Mouse (Mus musculus) C2C12 (cell line): ENCODE results near the gene Chn2. TPM values are rescaled to one million over a fixed set of nuclear protein-coding genes. Genes with fewer than 3 reads are reported as not detected.
A peak's percentile ranks its signal among the peaks of the same experiment; 100 is the strongest.

Experiments
- H3K27me3 ChIP-seq: one replicate; pipeline ENCODE4 v1.6.1; 2011; ENCODE audit not compliant: control insufficient read depth, insufficient read depth, insufficient read length
- H3K36me3 ChIP-seq: one replicate; pipeline ENCODE4 v1.6.1; 2011; ENCODE audit not compliant: control insufficient read depth, insufficient read depth
- H3K4me3 ChIP-seq: one replicate; pipeline ENCODE4 v1.5.1; 2011; ENCODE audit warnings: mild to moderate bottlenecking, control low read depth; ENCODE audit not compliant: poor library complexity, insufficient read depth, severe bottlenecking
- H3K79me2 ChIP-seq: one replicate; pipeline ENCODE4 v1.6.1; 2011; ENCODE audit not compliant: control insufficient read depth, insufficient read depth
- H3K79me3 ChIP-seq: one replicate; pipeline ENCODE4 v1.6.1; 2011; ENCODE audit warnings: low read depth, control low read depth
- H3ac ChIP-seq: one replicate; pipeline ENCODE3; 2011; ENCODE audit warnings: low read depth; ENCODE audit not compliant: control insufficient read depth, insufficient read length
- CEBPB ChIP-seq: IDR thresholded peaks from one replicate; pipeline ENCODE4 v1.6.1; 2011; ENCODE audit warnings: low read depth, mild to moderate bottlenecking, control low read depth, moderate library complexity
- CTCF ChIP-seq: IDR thresholded peaks from one replicate; pipeline ENCODE4 v1.5.1; 2011; ENCODE audit not compliant: control insufficient read depth, insufficient read depth, insufficient read length
- FOSL1 ChIP-seq: IDR thresholded peaks from one replicate; pipeline ENCODE4 v1.8.0; 2011; ENCODE audit warnings: mild to moderate bottlenecking, low read length; ENCODE audit not compliant: poor library complexity, insufficient read depth, severe bottlenecking
- MAX ChIP-seq: IDR thresholded peaks from one replicate; pipeline ENCODE4 v1.6.1; 2011; ENCODE audit warnings: mild to moderate bottlenecking, control low read depth
- MYOD1 ChIP-seq: IDR thresholded peaks from one replicate; pipeline ENCODE4 v1.6.1; 2011; ENCODE audit warnings: low read depth; ENCODE audit not compliant: control insufficient read depth, insufficient read length
- MYOG ChIP-seq: IDR thresholded peaks from one replicate; pipeline ENCODE4 v1.6.1; 2011; ENCODE audit not compliant: control insufficient read depth, insufficient read length; ENCODE audit errors: extremely low read depth
- USF1 ChIP-seq: IDR thresholded peaks from one replicate; pipeline ENCODE4 v1.6.1; 2011; ENCODE audit warnings: low read depth, mild to moderate bottlenecking, control low read depth, moderate library complexity
- polyA plus RNA-seq: library from polyadenylated mRNA; unstranded; fragments of >200 nt; fragmentation: generic; extraction: Trizol; gene quantifications from one replicate; pipeline ENCODE4 v1.2.1, GENCODE M21; 2012; ENCODE audit warnings: missing spikeins

The Chn2 gene
- polyA plus RNA-seq, 1 experiment: 6.4 TPM

DNA sequence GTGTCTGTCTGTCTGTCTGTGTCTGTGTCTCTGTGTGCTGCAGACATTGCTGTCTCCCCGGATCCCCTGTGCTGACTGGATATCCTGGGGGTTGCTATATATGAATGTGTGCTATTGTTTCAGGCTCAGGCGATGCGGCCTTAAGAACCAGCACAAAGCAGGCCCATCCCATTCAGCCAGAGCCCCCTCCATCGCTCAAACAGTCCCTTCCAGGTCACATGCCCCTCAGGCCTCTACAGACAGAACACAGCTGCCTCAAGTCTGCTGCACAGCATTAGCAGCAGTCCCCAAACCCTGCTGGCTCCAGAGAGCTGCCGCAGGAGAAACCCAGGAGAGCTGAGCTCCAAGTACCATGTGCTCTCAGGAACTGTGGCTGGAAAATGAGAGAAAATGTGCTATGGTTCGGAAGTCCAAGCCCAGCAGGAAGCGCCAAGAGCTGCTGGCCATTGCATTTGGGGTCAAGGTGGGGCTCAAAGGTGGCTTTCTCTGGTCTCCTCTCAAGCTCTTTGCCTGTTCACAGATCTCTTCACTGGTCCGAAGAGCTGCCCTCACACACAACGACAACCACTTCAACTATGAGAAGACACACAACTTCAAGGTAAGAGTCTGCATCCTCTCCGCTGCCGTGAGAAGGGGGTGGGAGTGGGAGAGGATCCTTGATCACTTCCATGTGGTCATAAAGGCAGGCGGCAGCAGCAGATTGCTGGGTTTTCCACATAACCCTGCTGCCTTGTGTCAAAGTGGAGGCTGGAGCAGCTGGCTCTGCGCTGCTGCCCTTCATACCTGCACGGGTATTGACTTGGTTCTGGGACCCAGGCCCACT, 233.4 kb downstream of the Chn2 start:
- H3ac ChIP-seq: no peak overlapping the region
- no peak overlapping the region for H3K4me3 ChIP-seq
- H3K36me3 ChIP-seq: no peaks in the 10 kb centered on the region
- no peaks in the 10 kb centered on the region for H3K27me3 ChIP-seq
- no peaks in the 10 kb centered on the region for H3K79me2 ChIP-seq
- TF ChIP-seq MAX (no peak), MYOG (no peak), MYOD1 (no peak), FOSL1 (no peak), CTCF (no peak), CEBPB (no peak), USF1 (no peak)
- no peaks in the 10 kb centered on the region for H3K79me3 ChIP-seq

DNA sequence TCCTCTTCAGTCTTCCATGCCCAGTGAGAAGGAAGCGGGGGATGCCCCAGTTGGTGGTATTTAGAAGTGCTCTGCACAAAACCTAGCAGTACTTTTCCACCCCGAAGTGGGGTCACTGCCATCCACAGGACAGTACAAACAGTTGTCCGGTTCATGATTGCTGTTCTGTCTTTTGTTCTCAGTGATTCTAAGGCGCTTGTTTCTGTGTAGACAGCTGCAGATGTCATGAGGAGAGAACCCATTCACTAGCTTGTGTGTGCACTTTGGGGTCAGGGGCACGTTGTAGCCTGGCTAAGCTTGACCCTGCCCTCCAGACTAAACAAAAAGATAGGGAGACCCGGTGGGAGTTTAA, 234.0 kb downstream of the Chn2 start:
- no peaks in the 10 kb centered on the region for H3K36me3 ChIP-seq
- H3K79me3 ChIP-seq: no peaks in the 10 kb centered on the region
- H3K79me2 ChIP-seq: no peaks in the 10 kb centered on the region
- no peaks in the 10 kb centered on the region for H3K27me3 ChIP-seq
- H3ac ChIP-seq: no peak overlapping the region
- H3K4me3 ChIP-seq: no peak overlapping the region
- TF ChIP-seq CEBPB (no peak), USF1 (no peak), CTCF (no peak), MYOG (no peak), MAX (no peak), FOSL1 (no peak)

GRCm38 (mm10) chr6:54277234-54277633, 237.9 kb downstream of the Chn2 start:
- no peaks in the 10 kb centered on the region for H3K36me3 ChIP-seq
- no peaks in the 10 kb centered on the region for H3K27me3 ChIP-seq
- no peak overlapping the region for H3ac ChIP-seq
- TF ChIP-seq CEBPB (no peak), MYOD1 (peak; percentile 2)
- no peaks in the 10 kb centered on the region for H3K79me3 ChIP-seq
- no peak overlapping the region for H3K4me3 ChIP-seq
- no peaks in the 10 kb centered on the region for H3K79me2 ChIP-seq

DNA sequence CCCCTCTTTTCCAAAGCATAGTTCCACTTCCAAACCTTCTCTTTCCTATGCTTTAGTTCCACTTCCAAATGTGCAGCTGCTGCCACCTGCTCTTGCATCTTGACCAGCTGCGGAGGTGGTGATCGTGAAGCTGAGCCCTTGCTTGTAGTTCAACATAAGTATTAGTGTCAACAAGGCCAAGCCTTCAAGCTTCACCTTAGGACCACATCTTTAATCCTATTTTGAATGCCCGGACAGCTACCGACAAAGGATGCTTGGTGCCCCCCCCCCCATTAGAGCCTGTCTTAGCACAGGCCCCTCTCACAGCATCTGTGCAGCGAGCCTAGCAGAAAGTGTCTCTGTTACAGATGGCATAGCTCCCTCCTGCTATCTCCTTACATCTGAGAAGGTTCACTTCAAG, 238.5 kb downstream of the Chn2 start:
- Histone ChIP-seq H3K4me3 (no peak overlapping the region), H3K79me3 (no peaks in the 10 kb centered on the region), H3K27me3 (no peaks in the 10 kb centered on the region)

GRCm38 (mm10) chr6:54278613-54279012, 239.3 kb downstream of the Chn2 start:
- H3K36me3 ChIP-seq: no peaks in the 10 kb centered on the region
- no peak overlapping the region for H3K4me3 ChIP-seq
- H3K79me2 ChIP-seq: no peaks in the 10 kb centered on the region
- no peaks in the 10 kb centered on the region for H3K27me3 ChIP-seq
- H3K79me3 ChIP-seq: no peaks in the 10 kb centered on the region
- H3ac ChIP-seq: no peak overlapping the region
- TF ChIP-seq CTCF: no peak
- TF ChIP-seq MYOD1: peak; percentile 85
- no peak for TF ChIP-seq MYOG
- TF ChIP-seq CEBPB: peak; percentile 82
- no peak for TF ChIP-seq USF1
- TF ChIP-seq MAX: no peak
- TF ChIP-seq FOSL1: no peak

More for the DNA sequence above, 238.5 kb downstream of the Chn2 start:
- Histone ChIP-seq H3K79me2 (no peaks in the 10 kb centered on the region), H3K36me3 (no peaks in the 10 kb centered on the region), H3ac (peak overlapping the region; percentile 1)
- TF ChIP-seq MAX: no peak
- no peak for TF ChIP-seq MYOG
- TF ChIP-seq MYOD1: no peak
- TF ChIP-seq CTCF: no peak
- no peak for TF ChIP-seq FOSL1
- no peak for TF ChIP-seq CEBPB
- no peak for TF ChIP-seq USF1

DNA sequence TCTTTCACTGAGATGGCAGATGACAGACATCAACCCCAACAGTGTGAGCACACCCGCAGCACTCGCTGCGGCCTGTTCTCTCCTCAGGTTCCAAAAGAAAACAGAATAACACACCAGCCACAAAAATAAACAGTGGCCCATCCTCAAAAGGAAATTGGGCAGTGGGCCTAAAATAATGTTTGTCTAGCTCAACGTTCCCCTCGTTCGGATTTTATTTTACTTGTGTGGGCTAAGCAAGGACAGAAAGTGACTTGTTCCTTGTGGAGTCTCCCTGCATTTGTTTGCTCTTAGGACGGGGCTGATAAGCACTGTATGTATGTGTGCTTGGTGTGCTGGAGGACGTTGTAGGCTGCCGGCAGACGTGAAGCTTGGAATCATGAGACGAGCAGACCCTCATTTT, 240.0 kb downstream of the Chn2 start:
- Histone ChIP-seq H3K36me3 (no peaks in the 10 kb centered on the region), H3ac (peak overlapping the region; percentile 50), H3K4me3 (no peak overlapping the region), H3K27me3 (no peaks in the 10 kb centered on the region), H3K79me3 (no peaks in the 10 kb centered on the region), H3K79me2 (no peaks in the 10 kb centered on the region)
- TF ChIP-seq FOSL1 (no peak), MAX (no peak), CEBPB (no peak), MYOD1 (no peak), MYOG (no peak), USF1 (no peak), CTCF (no peak)
